Mouse (Mus musculus): Measurements from ENCODE around the gene Dhdds.

The Dhdds gene

GRCm38 (mm10) chr4:133956358-133956757 lies 44.4 kb downstream of the Dhdds start:
- DNase-seq (ENCODE audit: low spot score), result no peak

- DNase-seq (ENCODE audit: low spot score), result peak; percentile 66
Observed at GRCm38 (mm10) chr4:133946736-133947135, 54.0 kb downstream of the Dhdds start.

GRCm38 (mm10) chr4:133943791-133944190 lies 56.9 kb downstream of the Dhdds start:
- DNase-seq (ENCODE audit: low spot score), result peak; percentile 70

GRCm38 (mm10) chr4:133942679-133943078 lies 58.0 kb downstream of the Dhdds start:
- DNase-seq (ENCODE audit: low spot score), result no peak

- DNase-seq (ENCODE audit: low spot score), result peak; percentile 90
Observed at GRCm38 (mm10) chr4:133941576-133941975, 59.1 kb downstream of the Dhdds start.

- no peak for DNase-seq (ENCODE audit: low spot score)
Observed at GRCm38 (mm10) chr4:133940386-133941260, 60.1 kb downstream of the Dhdds start.

- DNase-seq (ENCODE audit: low spot score), result no peak
Observed at GRCm38 (mm10) chr4:133938077-133938476, 62.6 kb downstream of the Dhdds start.

- no peak for DNase-seq (ENCODE audit: low spot score)
Observed at GRCm38 (mm10) chr4:133931785-133932184, 68.9 kb downstream of the Dhdds start.

- DNase-seq (ENCODE audit: low spot score), result peak; percentile 49
Observed at GRCm38 (mm10) chr4:133931349-133931748, 69.4 kb downstream of the Dhdds start.

GRCm38 (mm10) chr4:133929278-133929670 lies 71.4 kb downstream of the Dhdds start:
- no peak for DNase-seq (ENCODE audit: low spot score)

GRCm38 (mm10) chr4:133928576-133929277 lies 72.0 kb downstream of the Dhdds start:
- DNase-seq (ENCODE audit: low spot score), result no peak

GRCm38 (mm10) chr4:133925204-133925603 lies 75.5 kb downstream of the Dhdds start:
- DNase-seq (ENCODE audit: low spot score), result no peak

- no peak for DNase-seq (ENCODE audit: low spot score)
Observed at GRCm38 (mm10) chr4:133923743-133924142, 77.0 kb downstream of the Dhdds start.

Data from adipocyte (in vitro differentiated cells).